Comparison of ENCODE assay signal across 24 mouse cellular contexts in the genomic region with DNA sequence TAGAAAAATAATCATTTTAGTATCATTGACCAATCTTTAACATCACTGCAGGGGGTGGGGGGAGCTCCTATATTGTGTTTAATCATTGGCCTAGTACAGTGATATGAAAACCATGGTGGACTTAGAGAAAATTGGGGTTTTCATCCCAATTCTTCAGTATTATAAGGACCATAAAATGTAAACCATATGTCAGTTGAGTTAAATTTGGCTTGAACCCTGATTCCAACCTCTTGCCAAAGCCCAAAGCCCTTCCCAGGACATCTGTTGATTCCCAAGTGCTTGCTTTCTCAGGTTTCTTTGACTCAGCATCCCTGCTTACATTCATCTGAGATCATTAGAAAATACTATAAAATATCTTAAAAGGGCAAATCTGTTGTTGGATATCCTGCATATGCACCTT.
DNase-seq lines count a peak whose midpoint lies in the region; ATAC-seq and TF ChIP-seq lines count a peak whose summit lies in the region.
"Had no signal": no experiment of that assay in that cellular context is flagged by ENCODE, and none has a peak within 500 bp of the region (broad histone marks: within the 10 kb centered on the region; RNA-seq: fewer than 3 reads in every experiment).

No protein-coding gene starts in this region.

- no peaks in the 10 kb centered on the region for H3K27me3 ChIP-seq in embryonic facial prominence, embryonic 14.5 days (replicated peaks; ENCODE audit: control insufficient read depth, insufficient read depth, low read length)
- no peaks in the 10 kb centered on the region for H3K27me3 ChIP-seq in embryonic facial prominence, embryonic 10.5 days (replicated peaks; ENCODE audit: low read depth, poor library complexity, severe bottlenecking)
- no peaks in the 10 kb centered on the region for H3K27me3 ChIP-seq in limb, embryonic 14.5 days (ENCODE audit: control insufficient read depth, insufficient read depth, low read length)
- H3K27me3 ChIP-seq in limb, embryonic 10.5 days (ENCODE audit: low read depth, poor library complexity, severe bottlenecking): no peaks in the 10 kb centered on the region
- no peaks in the 10 kb centered on the region for H3K27me3 ChIP-seq in kidney, adult 2 months (replicated peaks; ENCODE audit: control insufficient read depth, insufficient read depth, low read length)
- H3K27me3 ChIP-seq in neural tube, embryonic 15.5 days (replicated peaks): no peaks in the 10 kb centered on the region
- H3K27me3 ChIP-seq: CH12.LX, Patski had no signal

- no peak for TF ChIP-seq CTCF in kidney, adult 2 months (conservative IDR thresholded peaks at IDR 0.05; ENCODE audit: insufficient read depth, insufficient read length, low read depth, low read length)

- no peaks in the 10 kb centered on the region for H3K9me3 ChIP-seq in embryonic facial prominence, embryonic 14.5 days (ENCODE audit: control insufficient read depth, low read length)
- no peaks in the 10 kb centered on the region for H3K9me3 ChIP-seq in embryonic facial prominence, embryonic 10.5 days
- no peaks in the 10 kb centered on the region for H3K9me3 ChIP-seq in limb, embryonic 14.5 days (ENCODE audit: control insufficient read depth, low read length)
- H3K9me3 ChIP-seq in limb, embryonic 10.5 days (replicated peaks): no peaks in the 10 kb centered on the region
- no peaks in the 10 kb centered on the region for H3K9me3 ChIP-seq in neural tube, embryonic 15.5 days (replicated peaks)
- H3K9me3 ChIP-seq: G1E had no signal

- H3K4me2 ChIP-seq in embryonic facial prominence, embryonic 14.5 days (ENCODE audit: low read depth, low read length): no peak overlapping the region
- no peak overlapping the region for H3K4me2 ChIP-seq in limb, embryonic 14.5 days (replicated peaks; ENCODE audit: low read depth, low read length, severe bottlenecking)
- no peak overlapping the region for H3K4me2 ChIP-seq in neural tube, embryonic 15.5 days

- H3K36me3 ChIP-seq in embryonic facial prominence, embryonic 14.5 days (ENCODE audit: control insufficient read depth, insufficient read depth, low read length): no peaks in the 10 kb centered on the region
- no peaks in the 10 kb centered on the region for H3K36me3 ChIP-seq in embryonic facial prominence, embryonic 10.5 days (replicated peaks)
- no peaks in the 10 kb centered on the region for H3K36me3 ChIP-seq in limb, embryonic 14.5 days (ENCODE audit: control insufficient read depth, insufficient read depth, low read length)
- no peaks in the 10 kb centered on the region for H3K36me3 ChIP-seq in limb, embryonic 10.5 days
- no peaks in the 10 kb centered on the region for H3K36me3 ChIP-seq in kidney, adult 2 months (ENCODE audit: control insufficient read depth, insufficient read depth, low read length)
- H3K36me3 ChIP-seq in neural tube, embryonic 15.5 days: no peaks in the 10 kb centered on the region
- H3K36me3 ChIP-seq: G1E had no signal

- no peak for ATAC-seq in embryonic facial prominence, embryonic 14.5 days (ENCODE audit: low read depth)
- ATAC-seq in limb, embryonic 14.5 days (ENCODE audit: low FRiP score, low read depth): no peak
- ATAC-seq in neural tube, embryonic 15.5 days (ENCODE audit: low FRiP score): no peak
- ATAC-seq: activated CD4-positive, CD25-positive, alpha-beta regulatory T cell, adult 4 months; CD4-positive, CD25-positive, alpha-beta regulatory T cell, adult 4 months; Patski had no signal

- no peak overlapping the region for H3K9ac ChIP-seq in embryonic facial prominence, embryonic 14.5 days (ENCODE audit: low read depth, low read length)
- no peak overlapping the region for H3K9ac ChIP-seq in limb, embryonic 14.5 days (ENCODE audit: low read depth, low read length, severe bottlenecking)
- H3K9ac ChIP-seq in neural tube, embryonic 15.5 days (replicated peaks): no peak overlapping the region

- H3K4me3 ChIP-seq in embryonic facial prominence, embryonic 14.5 days (ENCODE audit: low read depth, low read length): no peak overlapping the region
- H3K4me3 ChIP-seq in embryonic facial prominence, embryonic 10.5 days: no peak overlapping the region
- no peak overlapping the region for H3K4me3 ChIP-seq in limb, embryonic 14.5 days (replicated peaks; ENCODE audit: low read length)
- H3K4me3 ChIP-seq in limb, embryonic 10.5 days: no peak overlapping the region
- H3K4me3 ChIP-seq in kidney, adult 2 months (ENCODE audit: insufficient read depth, low read depth, low read length): no peak overlapping the region
- H3K4me3 ChIP-seq in neural tube, embryonic 15.5 days (replicated peaks): no peak overlapping the region

- no peak for TF ChIP-seq POLR2A in limb, embryonic 14.5 days (IDR thresholded peaks at IDR 0.05; ENCODE audit: borderline replicate concordance, extremely low read depth, insufficient read depth, insufficient read length)
- no peak for TF ChIP-seq POLR2A in kidney, adult 2 months (IDR thresholded peaks at IDR 0.05; ENCODE audit: low read depth, low read length)

- no peaks in the 10 kb centered on the region for H3K4me1 ChIP-seq in embryonic facial prominence, embryonic 14.5 days (ENCODE audit: control insufficient read depth, insufficient read depth, low read length)
- H3K4me1 ChIP-seq in embryonic facial prominence, embryonic 10.5 days: no peaks in the 10 kb centered on the region
- H3K4me1 ChIP-seq in limb, embryonic 14.5 days (ENCODE audit: control insufficient read depth, insufficient read depth, low read length): no peaks in the 10 kb centered on the region
- H3K4me1 ChIP-seq in limb, embryonic 10.5 days: no peaks in the 10 kb centered on the region
- H3K4me1 ChIP-seq in kidney, adult 2 months (ENCODE audit: control insufficient read depth, insufficient read depth, low read length): no peaks in the 10 kb centered on the region
- H3K4me1 ChIP-seq in neural tube, embryonic 15.5 days: no peaks in the 10 kb centered on the region

- H3K27ac ChIP-seq in embryonic facial prominence, embryonic 14.5 days (replicated peaks; ENCODE audit: low read depth, low read length): no peak overlapping the region
- H3K27ac ChIP-seq in embryonic facial prominence, embryonic 10.5 days (replicated peaks): no peak overlapping the region
- no peak overlapping the region for H3K27ac ChIP-seq in limb, embryonic 14.5 days (replicated peaks; ENCODE audit: low read depth, low read length)
- H3K27ac ChIP-seq in limb, embryonic 10.5 days: no peak overlapping the region
- no peak overlapping the region for H3K27ac ChIP-seq in kidney, adult 2 months (ENCODE audit: insufficient read depth, low read depth, low read length)
- H3K27ac ChIP-seq in neural tube, embryonic 15.5 days (replicated peaks): no peak overlapping the region

- DNase-seq in embryonic facial prominence, embryonic 14.5 days (ENCODE audit: low spot score): peak; percentile 58
- no peak for DNase-seq in embryonic facial prominence, embryonic 10.5 days (ENCODE audit: low spot score)
- peak; percentile 56 for DNase-seq in limb, embryonic 14.5 days (ENCODE audit: low spot score)
- no peak for DNase-seq in limb, embryonic 10.5 days (ENCODE audit: low spot score)
- DNase-seq in 3T3-L1 (ENCODE audit: low read depth, low spot score): peak; percentile 8
- peak; percentile 24 for DNase-seq in NIH3T3 (ENCODE audit: low read depth)
- DNase-seq in kidney, adult 2 months: no peak
- DNase-seq: adrenal gland, adult 2 months; adrenal gland, adult 8-10 months; adrenal gland, postnatal 10 days; adrenal gland, postnatal 14 days; adrenal gland, postnatal 25 days; adrenal gland, postnatal 36 days; B cell, adult 2 months; cerebellum, adult 11 months; cerebellum, adult 11-12 months; cerebellum, adult 18-20 months; cerebellum, adult 2 months had no signal

Comparison
In these comparisons a context has a peak if more than half of its experiments do, and no peak if none do; other contexts are left out.
1. DNase-seq: peak in embryonic facial prominence, embryonic 14.5 days (single experiment), limb, embryonic 14.5 days (single experiment), 3T3-L1 (single experiment) and NIH3T3 (single experiment); none in embryonic facial prominence, embryonic 10.5 days (single experiment), limb, embryonic 10.5 days (single experiment) and kidney, adult 2 months (single experiment).